Mouse (Mus musculus) gastrocnemius, postnatal 10 days (tissue): ENCODE data around the gene Polm. TPM values are rescaled to one million over a fixed set of nuclear protein-coding genes. Genes with fewer than 3 reads are reported as not detected.

Source experiments
- DNase-seq: peaks from one replicate; pipeline ENCODE4 v3.0.0; 2021; ENCODE audit warnings: mixed read lengths
- long read RNA-seq, 2 experiments: library from polyadenylated mRNA; stranded (forward); transcript quantifications; one replicate each; pipeline ENCODE4 v2.0.0; 2021
- total RNA-seq, 2 experiments: library from RNA; stranded (reverse); gene quantifications; 2 replicates each; pipeline ENCODE4 v1.2.3; 2021

Polm gene
- total RNA-seq, result 1 to 10 TPM; 4.3 to 8.7 TPM
- long read RNA-seq, experiment 1, partial matches to known transcripts, result 1 of 6 reads
- long read RNA-seq, experiment 1, other reads (novel, unspliced or antisense), result 4 of 6 reads
- long read RNA-seq, experiment 2, partial matches to known transcripts, result 1 of 9 reads
- long read RNA-seq, experiment 2, other reads (novel, unspliced or antisense), result 5 of 9 reads

- peak; percentile 90 for DNase-seq
Measured at GRCm38 (mm10) chr11:5837251-5838246, at the start of gene Polm. TSS of gene Polm (minus strand) at chr11:5838016.

- no peak for DNase-seq
Measured at GRCm38 (mm10) chr11:5887250-5887649, 49.4 kb upstream of the Polm start.

- DNase-seq, result peak; percentile 66
Measured at GRCm38 (mm10) chr11:5886187-5886586, 48.4 kb upstream of the Polm start.

- DNase-seq, result no peak
Measured at GRCm38 (mm10) chr11:5882518-5882917, 44.7 kb upstream of the Polm start.

GRCm38 (mm10) chr11:5879905-5880304 is 42.1 kb upstream of the Polm start:
- DNase-seq, result peak; percentile 66

GRCm38 (mm10) chr11:5878661-5879060 is 40.8 kb upstream of the Polm start:
- DNase-seq, result no peak

- DNase-seq, result peak; percentile 97
Measured at GRCm38 (mm10) chr11:5877921-5878526, 40.2 kb upstream of the Polm start, which contains the start of gene Pold2. TSS of gene Pold2 (minus strand) at chr11:5878292.

GRCm38 (mm10) chr11:5877421-5877820 is 39.6 kb upstream of the Polm start:
- no peak for DNase-seq

- DNase-seq, result no peak
Measured at GRCm38 (mm10) chr11:5873192-5873591, 35.4 kb upstream of the Polm start.

GRCm38 (mm10) chr11:5872707-5873106 is 34.9 kb upstream of the Polm start:
- no peak for DNase-seq

GRCm38 (mm10) chr11:5870069-5870468 is 32.3 kb upstream of the Polm start:
- DNase-seq, result peak; percentile 42

- DNase-seq, result no peak
Measured at GRCm38 (mm10) chr11:5869331-5869730, 31.5 kb upstream of the Polm start.

- DNase-seq, result no peak
Measured at GRCm38 (mm10) chr11:5868324-5868723, 30.5 kb upstream of the Polm start.

GRCm38 (mm10) chr11:5867196-5867595 is 29.4 kb upstream of the Polm start:
- DNase-seq, result no peak

GRCm38 (mm10) chr11:5862394-5863105 is 24.7 kb upstream of the Polm start:
- DNase-seq, result no peak

- peak; percentile 74 for DNase-seq
Measured at GRCm38 (mm10) chr11:5861678-5862393, 24.0 kb upstream of the Polm start, which contains the start of gene Aebp1. TSS of gene Aebp1 (plus strand) at chr11:5861947.

- DNase-seq, result no peak
Measured at GRCm38 (mm10) chr11:5860639-5861038, 22.8 kb upstream of the Polm start.

- DNase-seq, result no peak
Measured at GRCm38 (mm10) chr11:5859883-5860550, 22.2 kb upstream of the Polm start.

GRCm38 (mm10) chr11:5858723-5859122 is 20.9 kb upstream of the Polm start:
- no peak for DNase-seq

- no peak for DNase-seq
Measured at GRCm38 (mm10) chr11:5856479-5857130, 18.8 kb upstream of the Polm start.
